Mouse (Mus musculus): ENCODE measurements at regions not wholly inside any gene's neighbourhood (a gene's known extent, or its start where the extent isn't known, plus 50 kb on each side); places are given as distances from the start of the nearest gene placed in this dataset.

GRCm38 (mm10) chrX:9738904-9739303 lies 76.1 kb upstream of the Dynlt3 start:
- no peak for ATAC-seq (ENCODE audit: insufficient read depth)
- no peaks in the 10 kb centered on the region for H3K36me3 ChIP-seq (ENCODE audit: insufficient read depth)
- no peaks in the 10 kb centered on the region for H3K4me1 ChIP-seq (ENCODE audit: insufficient read depth)
- H3K27ac ChIP-seq (ENCODE audit: low read depth): no peak overlapping the region
- no peaks in the 10 kb centered on the region for H3K27me3 ChIP-seq (ENCODE audit: insufficient read depth, low read length)
- no peaks in the 10 kb centered on the region for H3K9me3 ChIP-seq (ENCODE audit: low read depth, low read length)
- H3K4me3 ChIP-seq (ENCODE audit: low read depth, low read length): no peak overlapping the region
- H3K9ac ChIP-seq: no peak overlapping the region
- 86% methylated on average over 2 of the region's 2 CpGs for WGBS
- no peak for TF ChIP-seq CTCF (IDR thresholded peaks at IDR 0.05; ENCODE audit: low read depth)
- H3K4me2 ChIP-seq: no peak overlapping the region
- no peak for DNase-seq

- ATAC-seq (ENCODE audit: insufficient read depth) (no peak), DNase-seq (no peak)
- TF ChIP-seq CTCF (IDR thresholded peaks at IDR 0.05; ENCODE audit: low read depth): no peak
- H3K9me3 ChIP-seq (ENCODE audit: low read depth, low read length): no peaks in the 10 kb centered on the region
- H3K36me3 ChIP-seq (ENCODE audit: insufficient read depth): no peaks in the 10 kb centered on the region
- no peaks in the 10 kb centered on the region for H3K27me3 ChIP-seq (ENCODE audit: insufficient read depth, low read length)
- no peak overlapping the region for H3K27ac ChIP-seq (ENCODE audit: low read depth)
- 74% methylated on average over 3 of the region's 3 CpGs for WGBS
- no peak overlapping the region for H3K4me2 ChIP-seq
- no peak overlapping the region for H3K4me3 ChIP-seq (ENCODE audit: low read depth, low read length)
- no peak overlapping the region for H3K9ac ChIP-seq
- H3K4me1 ChIP-seq (ENCODE audit: insufficient read depth): no peaks in the 10 kb centered on the region
Measured at GRCm38 (mm10) chrX:9742518-9742917, 79.7 kb upstream of the Dynlt3 start.

- 11% methylated on average over 18 of the region's 27 CpGs for WGBS
- peak; percentile 83 for ATAC-seq (ENCODE audit: insufficient read depth)
- H3K9ac ChIP-seq: no peak overlapping the region
Measured at GRCm38 (mm10) chrX:9747305-9747938, 84.6 kb upstream of the Dynlt3 start.

GRCm38 (mm10) chrX:9752954-9753572 lies 90.3 kb upstream of the Dynlt3 start:
- Histone ChIP-seq H3K4me3 (ENCODE audit: low read depth, low read length) (no peak overlapping the region), H3K4me2 (no peak overlapping the region), H3K4me1 (ENCODE audit: insufficient read depth) (no peaks in the 10 kb centered on the region), H3K9ac (no peak overlapping the region), H3K36me3 (ENCODE audit: insufficient read depth) (no peaks in the 10 kb centered on the region), H3K27ac (ENCODE audit: low read depth) (no peak overlapping the region), H3K9me3 (ENCODE audit: low read depth, low read length) (no peaks in the 10 kb centered on the region), H3K27me3 (ENCODE audit: insufficient read depth, low read length) (no peaks in the 10 kb centered on the region)
- DNase-seq: no peak
- TF ChIP-seq CTCF (IDR thresholded peaks at IDR 0.05; ENCODE audit: low read depth): no peak
- WGBS: 28% methylated on average over 5 of the region's 5 CpGs
- ATAC-seq (ENCODE audit: insufficient read depth): no peak

More at GRCm38 (mm10) chrX:9747305-9747938, 84.6 kb upstream of the Dynlt3 start:
- no peaks in the 10 kb centered on the region for H3K4me1 ChIP-seq (ENCODE audit: insufficient read depth)
- peak overlapping the region; percentile 26 for H3K4me3 ChIP-seq (ENCODE audit: low read depth, low read length)
- no peaks in the 10 kb centered on the region for H3K36me3 ChIP-seq (ENCODE audit: insufficient read depth)
- no peak overlapping the region for H3K27ac ChIP-seq (ENCODE audit: low read depth)
- no peaks in the 10 kb centered on the region for H3K27me3 ChIP-seq (ENCODE audit: insufficient read depth, low read length)
- H3K9me3 ChIP-seq (ENCODE audit: low read depth, low read length): no peaks in the 10 kb centered on the region
- TF ChIP-seq CTCF (IDR thresholded peaks at IDR 0.05; ENCODE audit: low read depth): peak; percentile 62
- peak; percentile 52 for DNase-seq
- peak overlapping the region; percentile 52 for H3K4me2 ChIP-seq

GRCm38 (mm10) chrX:9769540-9769939 lies 77.2 kb upstream of the Hypm start:
- no peak for TF ChIP-seq CTCF (IDR thresholded peaks at IDR 0.05; ENCODE audit: low read depth)
- H3K4me3 ChIP-seq (ENCODE audit: low read depth, low read length): no peak overlapping the region

GRCm38 (mm10) chrX:9777498-9777897 lies 69.2 kb upstream of the Hypm start:
- Histone ChIP-seq H3K9me3 (ENCODE audit: low read depth, low read length) (no peaks in the 10 kb centered on the region), H3K4me2 (no peak overlapping the region), H3K4me3 (ENCODE audit: low read depth, low read length) (no peak overlapping the region), H3K27me3 (ENCODE audit: insufficient read depth, low read length) (no peaks in the 10 kb centered on the region), H3K9ac (no peak overlapping the region), H3K36me3 (ENCODE audit: insufficient read depth) (no peaks in the 10 kb centered on the region), H3K4me1 (ENCODE audit: insufficient read depth) (no peaks in the 10 kb centered on the region), H3K27ac (ENCODE audit: low read depth) (no peak overlapping the region)
- WGBS: 80% methylated on average over 4 of the region's 4 CpGs
- no peak for DNase-seq
- no peak for TF ChIP-seq CTCF (IDR thresholded peaks at IDR 0.05; ENCODE audit: low read depth)
- no peak for ATAC-seq (ENCODE audit: insufficient read depth)

More at GRCm38 (mm10) chrX:9769540-9769939, 77.2 kb upstream of the Hypm start:
- Histone ChIP-seq H3K4me2 (no peak overlapping the region), H3K9me3 (ENCODE audit: low read depth, low read length) (no peaks in the 10 kb centered on the region), H3K27me3 (ENCODE audit: insufficient read depth, low read length) (no peaks in the 10 kb centered on the region), H3K4me1 (ENCODE audit: insufficient read depth) (no peaks in the 10 kb centered on the region), H3K27ac (ENCODE audit: low read depth) (no peak overlapping the region), H3K36me3 (ENCODE audit: insufficient read depth) (no peaks in the 10 kb centered on the region), H3K9ac (no peak overlapping the region)
- DNase-seq (peak; percentile 1), ATAC-seq (ENCODE audit: insufficient read depth) (no peak)

GRCm38 (mm10) chrX:9789542-9789941 lies 57.2 kb upstream of the Hypm start:
- no peak for TF ChIP-seq CTCF (IDR thresholded peaks at IDR 0.05; ENCODE audit: low read depth)
- 75% methylated on average over 3 of the region's 3 CpGs for WGBS
- no peak overlapping the region for H3K9ac ChIP-seq
- ATAC-seq (ENCODE audit: insufficient read depth): no peak
- no peaks in the 10 kb centered on the region for H3K36me3 ChIP-seq (ENCODE audit: insufficient read depth)
- no peaks in the 10 kb centered on the region for H3K27me3 ChIP-seq (ENCODE audit: insufficient read depth, low read length)
- H3K4me3 ChIP-seq (ENCODE audit: low read depth, low read length): no peak overlapping the region
- no peak overlapping the region for H3K27ac ChIP-seq (ENCODE audit: low read depth)
- no peaks in the 10 kb centered on the region for H3K9me3 ChIP-seq (ENCODE audit: low read depth, low read length)
- no peak for DNase-seq
- no peak overlapping the region for H3K4me2 ChIP-seq
- no peaks in the 10 kb centered on the region for H3K4me1 ChIP-seq (ENCODE audit: insufficient read depth)
